Mouse (Mus musculus) adrenal gland, adult (tissue): ENCODE measurements around the gene Ugdh.
"Not testable (repeated sequence)": the region's sequence is repeated elsewhere in the genome, so short reads cannot be mapped to it uniquely, and the experiment has no call there.

Source experiments
- DNase-seq, 2 experiments: peaks; one replicate each; pipeline ENCODE4 v3.0.0; 2022 to 2023; ENCODE audit warnings: low spot score in 1 of 2; ENCODE audit not compliant: inconsistent age in 2 of 2

The Ugdh gene

DNA sequence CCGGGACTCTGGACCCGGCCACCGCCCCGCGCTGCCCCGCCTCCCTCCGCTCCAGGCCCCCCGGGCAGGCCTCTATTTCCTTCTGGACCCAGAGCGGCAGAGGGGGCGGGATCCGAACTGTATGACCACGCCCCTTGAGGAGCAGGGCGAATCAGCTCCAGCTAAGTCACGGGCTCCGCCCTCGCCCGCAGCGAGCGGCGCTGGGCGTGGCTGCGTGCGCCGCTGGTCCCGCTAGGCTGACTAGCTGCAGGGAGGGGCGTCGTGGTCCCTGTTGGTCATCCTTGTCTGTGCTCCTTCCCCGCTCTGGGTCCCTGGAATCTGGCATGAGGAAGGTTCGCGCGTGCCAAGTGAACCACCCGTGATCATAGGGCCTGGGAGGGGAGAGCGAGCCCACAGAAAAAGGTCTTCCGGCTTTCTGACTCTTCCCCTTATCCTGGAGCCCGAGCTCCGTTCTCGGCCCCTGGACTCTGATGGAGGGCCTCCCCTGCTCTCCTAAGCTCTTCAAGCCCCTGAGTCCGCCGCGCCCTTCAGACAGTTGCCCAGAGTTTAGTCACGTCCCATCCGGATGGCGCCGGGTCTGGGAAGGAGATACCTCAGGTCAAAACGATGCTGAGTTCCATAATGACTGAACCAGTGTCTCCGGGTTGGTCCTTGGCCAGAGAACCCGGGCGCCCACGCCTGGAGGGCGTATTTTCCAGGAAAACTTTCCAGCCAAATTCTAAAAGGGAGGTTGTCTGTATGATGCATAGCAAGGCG is at the start of gene Ugdh:
Gene Ugdh, minus strand, starts transcription at position 144 of the 756 bp plus-strand sequence.
- peak; percentile 99 for DNase-seq

DNA sequence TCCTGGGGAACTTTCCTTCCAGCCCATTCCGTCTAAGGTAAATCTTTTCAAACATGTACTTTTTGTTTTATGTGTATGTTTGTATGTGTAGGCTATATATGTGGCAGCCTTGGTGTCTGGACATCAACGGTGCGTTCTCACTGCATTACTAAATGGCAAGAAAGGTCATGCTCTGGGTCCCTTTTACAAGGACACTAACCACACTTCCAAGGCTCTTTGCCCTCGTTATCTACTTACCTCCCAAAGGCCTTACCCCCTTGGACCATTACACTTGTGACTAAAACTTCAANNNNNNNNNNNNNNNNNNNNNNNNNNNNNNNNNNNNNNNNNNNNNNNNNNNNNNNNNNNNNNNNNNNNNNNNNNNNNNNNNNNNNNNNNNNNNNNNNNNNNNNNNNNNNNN is 47.2 kb upstream of the Ugdh start:
- DNase-seq, result peak in 1 of 2 experiments; percentile 59

DNA sequence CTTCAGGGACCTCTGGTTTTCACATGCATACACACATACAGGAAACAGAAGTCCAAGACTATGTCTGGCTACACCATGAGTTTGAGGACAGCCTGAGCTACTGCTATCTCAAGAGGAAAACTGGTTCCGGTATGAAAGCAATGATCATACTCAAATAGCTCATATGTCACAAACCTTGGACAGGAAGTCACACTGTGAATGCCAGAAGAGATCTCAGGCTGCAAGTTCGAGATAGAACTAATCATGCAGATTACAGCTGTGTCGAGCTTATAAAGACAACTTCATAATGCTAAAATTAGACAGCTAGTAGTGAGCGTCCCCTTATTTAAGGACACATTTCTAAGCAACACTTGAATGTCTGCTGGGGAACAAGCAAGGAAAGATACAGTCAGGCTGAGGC is 44.8 kb upstream of the Ugdh start:
- no peak for DNase-seq

DNA sequence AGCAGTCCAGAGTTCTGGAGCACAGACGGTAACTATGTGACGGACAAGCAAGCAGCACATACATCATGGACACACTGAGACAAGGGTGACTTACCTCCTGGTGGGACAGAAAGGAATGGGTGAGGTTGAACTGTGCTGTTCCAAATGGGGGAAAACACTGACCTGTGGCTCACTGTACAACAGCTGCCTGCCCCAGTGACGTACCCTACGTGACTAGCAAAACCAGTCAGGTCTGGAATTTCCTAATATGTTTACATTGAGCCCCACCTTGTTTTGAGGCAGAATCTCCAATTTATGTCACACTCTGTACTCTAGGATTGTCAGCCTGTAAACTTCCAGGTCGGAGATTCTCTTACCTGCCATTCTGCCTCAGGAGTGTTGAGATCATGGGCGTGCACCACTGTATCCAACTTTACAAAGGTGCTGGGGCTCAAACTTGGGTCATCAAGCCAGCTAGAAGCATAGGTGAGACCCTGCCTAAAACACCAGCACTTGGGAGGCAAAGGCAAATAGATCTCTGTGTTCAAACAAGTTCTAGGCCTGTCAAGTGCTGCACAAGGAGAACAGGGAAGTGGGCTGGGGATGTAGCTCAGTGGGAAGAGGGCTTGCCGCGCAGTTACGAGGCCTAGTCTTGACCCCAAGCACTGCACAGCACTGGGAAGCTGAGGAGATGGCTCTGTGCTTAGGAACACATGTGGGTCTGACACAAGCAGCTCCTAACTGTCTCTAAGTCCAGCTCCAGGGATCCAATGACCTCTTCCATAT is 44.1 kb upstream of the Ugdh start:
- no peak for DNase-seq

DNA sequence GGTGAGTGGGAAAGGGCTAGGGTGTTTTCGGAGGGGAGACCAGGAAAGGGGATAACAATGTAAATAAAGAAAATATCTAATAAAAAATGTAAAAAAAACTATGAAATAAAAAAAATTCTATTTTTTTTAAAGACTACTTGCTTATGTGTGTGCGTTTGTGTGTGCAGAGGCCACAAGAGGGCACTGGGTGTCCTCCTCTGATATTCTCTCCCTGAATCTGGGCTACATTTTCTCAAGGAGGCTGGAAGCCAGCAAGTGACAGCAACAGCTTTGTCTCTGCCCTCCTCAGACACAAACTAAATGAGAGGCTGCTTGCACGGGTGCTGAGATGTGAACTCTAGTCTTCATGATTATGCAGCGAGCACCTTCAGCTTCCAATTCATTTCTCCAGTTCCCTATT is 42.5 kb upstream of the Ugdh start:
- no peak for DNase-seq

DNA sequence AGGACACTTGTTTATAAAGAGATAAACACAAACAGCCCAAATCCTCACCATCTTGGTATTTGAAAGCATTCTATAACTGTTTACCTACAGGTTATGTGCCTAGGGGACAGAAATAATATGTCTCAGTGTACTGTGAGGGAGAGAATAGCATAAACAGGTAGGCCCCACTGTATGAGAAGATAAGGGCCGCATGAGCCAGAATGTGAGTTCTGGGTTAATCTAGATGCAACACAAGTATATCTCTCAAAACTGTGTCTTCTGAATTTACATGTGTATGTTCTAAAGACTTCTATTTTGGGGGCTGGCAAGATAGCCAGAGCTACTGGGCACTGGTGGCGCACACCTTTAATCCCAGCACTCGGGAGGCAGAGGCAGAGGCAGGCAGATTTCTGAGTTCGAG is 41.0 kb upstream of the Ugdh start:
- DNase-seq, result not testable (repeated sequence)

DNA sequence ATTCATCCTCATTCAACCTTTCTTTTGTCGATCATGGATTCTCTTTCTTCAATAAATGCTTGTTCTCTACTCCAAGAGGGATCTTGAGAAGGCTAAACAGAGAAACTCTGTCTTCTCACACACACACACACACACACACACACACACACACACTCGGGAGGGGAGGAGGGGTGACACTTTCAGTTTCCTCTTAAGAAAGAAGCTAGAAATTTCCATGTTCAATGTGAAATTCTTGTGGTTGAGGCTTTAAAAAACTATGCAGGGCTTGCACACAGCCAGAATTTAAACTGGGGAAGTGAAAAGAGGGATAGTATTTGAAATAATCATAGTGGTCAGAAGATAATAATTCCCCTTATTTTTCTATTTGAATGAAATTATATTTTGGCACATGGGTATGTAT is 40.1 kb upstream of the Ugdh start:
- DNase-seq, result no peak

DNA sequence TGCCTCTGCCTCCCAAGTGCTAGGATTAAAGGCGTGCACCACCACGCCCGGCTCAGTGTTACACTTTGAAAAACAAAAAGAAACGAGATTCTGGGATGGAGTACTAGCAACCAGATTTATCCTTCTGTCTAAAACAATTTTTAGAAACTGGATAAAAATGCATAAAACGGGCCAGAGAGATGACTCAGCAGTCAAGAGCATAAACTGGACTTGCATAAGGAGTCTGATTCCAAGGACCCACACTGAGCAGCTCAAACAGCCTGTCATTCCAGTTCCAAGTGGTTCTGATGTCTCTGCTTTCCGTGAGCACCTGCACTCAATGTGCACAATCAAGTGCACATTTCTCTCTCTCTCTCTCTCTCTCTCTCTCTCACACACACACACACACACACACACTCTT is 34.0 kb upstream of the Ugdh start:
- DNase-seq, result peak; percentile 49 to 83

DNA sequence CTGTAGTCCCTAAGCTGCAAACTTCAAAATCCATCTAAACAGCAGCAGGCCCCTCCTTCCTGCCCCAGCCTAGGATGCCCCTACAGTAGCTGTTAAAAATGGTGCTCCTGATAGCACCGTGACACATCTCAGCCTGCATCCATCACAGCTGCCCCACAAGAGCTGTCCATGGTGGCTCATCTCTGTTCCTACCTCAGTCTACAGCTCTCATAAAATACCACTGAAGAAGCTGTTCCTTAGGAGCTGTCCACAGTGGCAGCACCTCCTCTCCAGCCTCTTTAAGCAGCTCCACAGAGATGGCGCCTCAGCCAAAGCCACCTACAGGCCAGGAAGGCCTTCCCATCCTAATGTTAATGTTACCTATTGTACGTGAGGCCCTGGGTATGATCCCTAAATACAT is 31.2 kb upstream of the Ugdh start:
- no peak for DNase-seq

DNA sequence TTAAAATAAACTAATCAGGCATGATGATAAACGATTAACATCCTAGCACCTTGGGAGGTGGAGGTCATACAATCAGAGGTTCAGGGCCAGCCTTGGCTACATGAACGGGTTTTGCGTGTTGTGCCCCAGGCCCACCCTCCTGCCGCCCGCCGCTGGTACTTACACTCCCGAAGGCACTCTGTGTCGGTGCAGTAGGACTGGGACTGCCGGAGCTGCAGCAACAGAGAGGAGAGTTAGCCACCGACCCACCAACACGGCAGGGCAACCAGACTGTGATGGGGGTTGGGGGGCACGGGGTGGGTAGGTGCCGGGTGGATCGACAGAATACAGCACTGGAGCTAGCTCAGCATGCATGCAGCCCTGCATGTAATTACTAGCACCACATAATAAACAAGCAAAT is 24.6 kb upstream of the Ugdh start:
- DNase-seq, result no peak

DNA sequence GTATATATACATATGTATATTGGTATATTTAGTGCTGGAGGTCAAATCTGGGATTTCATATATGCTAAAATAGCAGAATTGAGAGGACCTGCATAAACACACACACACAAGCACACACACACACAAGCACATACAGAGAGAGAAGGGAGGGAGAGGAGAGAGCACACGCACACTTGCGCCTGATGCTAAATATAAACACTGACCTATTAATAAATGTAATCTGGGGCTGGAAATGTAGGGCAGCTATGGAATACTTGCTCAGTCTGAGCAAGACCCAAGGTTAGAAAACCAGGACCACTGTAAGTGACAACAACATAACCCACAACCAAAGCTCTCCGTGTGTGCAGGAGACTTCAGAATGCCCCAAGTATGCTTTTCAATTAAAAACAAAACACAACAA is 23.7 kb upstream of the Ugdh start:
- no peak for DNase-seq

DNA sequence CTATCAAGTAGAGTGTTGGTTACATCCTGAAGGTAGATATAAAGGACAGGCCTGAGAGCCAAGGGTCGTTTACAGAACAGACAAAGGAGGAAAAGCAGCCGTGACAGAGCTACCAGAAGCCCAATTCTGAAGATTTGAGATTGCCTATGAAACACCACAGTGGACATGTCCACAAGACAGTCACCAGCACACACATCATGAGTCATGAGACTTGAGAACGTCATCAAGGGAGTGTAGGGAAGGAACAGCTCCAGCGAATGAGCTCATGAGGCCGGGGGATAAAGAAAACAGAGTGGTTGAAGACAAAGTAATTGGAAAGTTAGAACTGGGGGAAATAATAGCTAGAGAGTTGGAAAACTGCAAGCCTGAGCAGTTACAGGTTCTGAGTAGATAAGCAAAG is 22.1 kb upstream of the Ugdh start:
- DNase-seq, result peak; percentile 39 to 73

DNA sequence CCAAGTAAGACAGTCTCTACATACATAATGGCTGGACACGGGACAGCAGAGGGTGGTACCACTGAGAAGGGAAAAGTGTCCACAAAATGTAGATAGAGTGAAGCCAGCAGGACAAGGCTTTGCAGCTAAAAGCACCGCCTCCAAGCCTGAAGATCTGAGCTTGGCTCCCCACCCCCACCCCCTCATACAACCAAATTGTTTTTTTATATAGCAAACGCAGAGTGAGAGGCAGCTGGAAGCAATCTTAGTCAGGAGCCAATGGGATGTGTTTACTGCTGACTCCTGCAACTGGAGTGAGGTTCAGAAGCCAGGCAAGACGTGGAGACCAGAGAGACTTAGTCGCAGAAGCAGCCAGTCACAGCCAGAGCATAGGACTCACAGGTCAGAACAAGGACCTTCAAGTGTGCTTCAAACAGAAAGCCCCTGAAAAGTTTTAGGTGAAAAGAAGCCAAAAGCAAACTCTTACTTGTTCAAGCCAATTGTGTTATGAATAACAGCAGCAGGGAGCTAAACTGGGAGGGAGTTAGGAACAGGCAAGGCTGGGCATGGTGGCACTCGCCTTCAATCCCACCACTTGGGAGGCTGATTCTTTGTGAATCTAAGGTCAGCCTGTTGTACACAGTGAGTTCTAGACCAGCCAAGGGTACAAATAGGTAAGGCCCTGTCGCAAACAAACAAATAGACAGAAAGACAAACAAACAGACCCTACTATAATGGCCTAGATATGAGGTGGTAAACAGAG is 21.5 kb upstream of the Ugdh start:
- no peak for DNase-seq

DNA sequence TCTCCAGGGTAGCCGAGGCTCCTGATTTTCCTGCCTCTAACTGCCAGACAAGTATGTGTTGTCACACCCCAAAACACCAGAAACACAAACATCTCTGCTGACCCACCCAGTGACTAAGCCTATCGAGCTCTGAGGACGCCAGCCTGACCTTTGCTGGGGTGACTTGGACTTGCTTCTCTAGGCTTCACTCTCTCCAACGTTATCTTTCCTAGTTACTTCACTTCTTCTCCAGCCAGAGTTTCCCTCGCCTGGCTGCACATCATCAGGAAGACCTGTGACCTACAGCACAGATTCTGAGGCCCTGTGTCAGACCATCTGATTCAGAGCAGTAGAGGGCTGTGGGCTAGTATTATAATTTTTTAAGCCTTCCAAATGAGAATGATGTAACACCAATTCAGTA is 19.0 kb upstream of the Ugdh start:
- DNase-seq, result peak; percentile 65 to 75

DNA sequence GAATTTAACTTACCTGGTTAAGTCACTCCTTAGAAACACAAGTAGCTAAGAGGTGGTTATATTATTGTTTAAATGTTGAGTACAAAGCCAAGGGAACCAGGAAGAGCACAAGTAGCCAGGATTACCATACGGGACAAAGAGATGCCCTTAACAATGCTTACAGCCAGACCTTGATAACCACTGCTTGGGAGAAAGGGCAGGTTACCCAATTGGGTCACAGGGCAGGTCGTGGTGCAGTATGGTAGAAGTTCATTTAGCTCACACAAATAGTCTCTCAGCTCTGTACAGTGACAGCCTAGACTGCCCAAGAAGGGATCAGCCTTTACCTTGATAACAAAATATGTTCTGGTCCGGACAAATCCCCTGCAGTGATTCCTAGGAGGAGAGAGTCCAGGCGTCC is 13.2 kb upstream of the Ugdh start:
- DNase-seq, result no peak

DNA sequence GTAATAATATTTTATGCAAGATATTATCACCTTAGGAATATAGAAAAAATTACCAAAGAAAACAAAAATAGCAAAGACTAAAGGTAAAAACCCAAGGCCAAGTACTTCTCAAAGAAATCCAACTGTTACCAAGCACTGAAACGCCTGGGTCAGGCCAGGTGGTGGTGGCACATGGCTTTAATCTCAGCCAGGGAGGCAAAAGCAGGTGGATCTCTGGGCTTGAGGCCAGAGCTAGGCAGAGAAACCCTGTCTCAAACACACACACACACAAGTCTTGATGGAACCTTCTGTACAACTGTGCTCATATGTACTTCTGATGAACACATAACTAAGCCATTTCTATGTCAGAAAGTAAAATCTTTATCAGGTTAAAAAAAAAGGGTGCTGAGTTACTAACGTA is 12.1 kb upstream of the Ugdh start:
- DNase-seq, result no peak

DNA sequence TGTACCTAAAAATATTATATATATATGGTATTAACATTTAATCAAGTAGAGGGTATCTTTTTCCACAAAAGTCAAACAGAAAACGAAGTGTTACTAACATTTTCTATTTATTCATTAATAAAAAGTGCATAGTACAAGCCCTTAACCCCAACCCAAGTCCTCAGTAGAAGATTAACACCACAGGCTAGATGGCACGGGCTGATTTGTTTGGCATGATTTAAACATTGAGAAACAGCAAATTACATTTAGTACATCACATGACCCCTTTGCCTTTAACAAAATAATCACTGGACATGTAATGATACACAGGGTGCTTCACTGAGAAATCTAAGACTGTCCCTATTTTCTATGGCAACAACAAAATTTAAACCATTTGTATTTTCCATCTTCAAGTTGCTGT is 11.0 kb upstream of the Ugdh start:
- DNase-seq, result no peak

DNA sequence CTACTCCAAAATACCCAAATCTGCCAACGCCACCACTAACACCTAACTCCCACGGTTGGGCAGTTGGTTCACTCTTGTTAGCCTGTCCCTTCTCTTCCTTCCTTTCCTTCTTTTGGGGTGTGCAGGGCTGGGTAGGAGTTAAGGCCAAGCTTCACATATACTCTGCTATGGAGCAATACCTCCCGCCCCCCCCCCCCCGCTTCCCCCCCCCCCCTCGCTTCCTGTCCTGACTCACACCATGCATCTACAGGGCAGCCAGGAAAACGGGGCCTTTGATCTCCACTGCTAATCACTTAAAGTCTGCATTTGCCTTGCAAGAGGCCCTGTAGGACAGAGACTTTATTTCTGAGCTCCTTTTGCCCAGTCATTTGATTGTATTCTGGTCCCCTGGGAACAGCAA is 9.2 kb upstream of the Ugdh start:
- no peak for DNase-seq

DNA sequence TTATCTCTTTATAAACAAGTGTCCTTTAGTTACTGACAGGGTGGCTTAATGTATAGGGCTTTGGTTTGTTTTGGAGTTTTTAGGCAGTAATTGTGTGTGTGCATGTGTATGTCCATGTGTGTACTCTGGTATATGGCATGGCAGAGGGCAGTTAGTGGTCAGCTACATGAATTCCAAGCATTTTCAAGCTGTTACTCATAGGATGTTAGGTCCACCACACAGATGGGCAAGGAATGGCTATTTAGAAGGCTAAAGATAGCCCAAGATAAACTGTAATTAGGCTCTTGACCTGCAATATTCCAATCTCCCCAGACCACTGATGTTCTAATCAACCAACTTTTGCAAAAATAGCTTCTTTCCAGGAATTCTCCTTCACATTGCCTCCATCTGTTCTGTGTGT is 2.3 kb upstream of the Ugdh start:
- no peak for DNase-seq

DNA sequence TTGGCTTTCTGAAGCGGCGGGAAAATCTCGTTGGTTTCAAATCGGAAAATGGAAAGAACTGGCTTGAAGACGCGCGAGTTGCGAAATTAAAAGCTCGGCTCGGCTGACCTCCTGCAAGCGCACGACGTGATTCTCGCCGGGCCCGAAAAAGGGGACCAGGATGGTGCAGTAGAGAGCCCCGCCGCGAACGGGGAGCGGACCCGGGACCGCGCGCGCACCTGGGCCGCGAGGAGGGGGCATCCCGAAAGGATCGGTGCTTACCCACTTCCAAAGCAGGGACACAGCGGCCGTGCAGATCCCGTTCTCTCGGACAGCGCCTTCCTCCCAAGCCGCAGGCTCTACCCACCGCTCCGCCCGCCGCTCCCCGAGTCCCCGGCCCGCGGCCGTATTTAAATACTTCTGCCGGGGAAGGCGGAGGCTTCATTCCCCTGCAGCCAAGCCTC is 365 bp downstream of the Ugdh start:
- no peak for DNase-seq

DNA sequence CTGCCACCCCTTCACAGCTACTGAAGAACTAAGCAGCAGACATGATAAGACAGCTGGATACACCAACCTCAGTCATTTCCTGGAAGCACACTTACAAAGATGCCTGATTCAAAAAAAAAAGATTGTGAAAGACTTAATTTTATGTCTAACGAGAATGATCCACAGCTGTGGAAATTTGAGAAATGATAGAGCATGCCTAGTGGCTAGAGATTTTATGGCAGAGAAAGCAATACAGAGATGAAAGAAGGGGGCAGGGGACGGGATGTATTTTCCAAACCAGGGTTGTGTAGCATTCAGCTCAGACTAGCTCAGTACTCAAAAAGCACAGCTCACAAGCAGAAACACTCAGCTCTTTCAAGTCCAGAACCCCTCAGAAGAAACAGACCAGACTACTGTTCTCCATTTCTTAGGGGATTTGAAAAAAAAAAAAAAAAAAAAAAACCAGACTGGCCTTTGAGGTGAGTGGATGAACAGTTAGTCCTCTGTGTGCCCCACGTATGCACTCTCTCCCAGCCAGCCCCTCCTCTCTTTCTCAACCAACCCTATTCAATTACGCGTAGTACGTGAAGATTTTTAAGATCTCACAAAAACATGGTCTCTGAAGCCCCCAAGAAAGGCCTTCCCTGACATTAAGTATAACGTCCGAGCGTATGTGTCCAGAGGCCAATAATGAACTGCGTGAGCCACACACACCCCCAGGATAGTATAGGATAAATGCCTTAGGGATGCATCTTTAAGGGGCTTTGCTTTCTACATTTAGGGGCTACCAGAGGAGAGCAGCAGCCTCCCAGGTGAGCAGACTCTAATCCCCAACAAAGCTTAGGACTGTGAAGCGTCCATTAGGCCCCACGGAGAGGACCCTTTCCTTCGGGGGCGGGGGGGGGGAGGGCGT is 1.0 kb downstream of the Ugdh start:
- DNase-seq, result no peak
